Mouse (Mus musculus) MEL (cell line): ENCODE results near the gene Zfp68. TPM values are rescaled to one million over a fixed set of nuclear protein-coding genes. Genes with fewer than 3 reads are reported as not detected.

Source experiments
- DNase-seq: peaks from one replicate; pipeline ENCODE4 v3.0.0; 2011; ENCODE audit warnings: low read depth, low spot score
- H3K27ac ChIP-seq: 2 replicates; pipeline ENCODE4 v1.5.1; 2012; ENCODE audit warnings: low read depth, mild to moderate bottlenecking, control low read depth, low read length, moderate library complexity; ENCODE audit not compliant: control insufficient read depth
- H3K27me3 ChIP-seq, 2 experiments: fragments of 150-350 bp in 1 of 2; sonication (generic) in 1 of 2; 2 replicates each; pipeline ENCODE4 v1.6.1; 2012; ENCODE audit warnings: low read length in 2 of 2, mild to moderate bottlenecking in 2 of 2, improper control_type of control experiment in 1 of 2, moderate library complexity in 1 of 2; ENCODE audit not compliant: insufficient read depth in 2 of 2, control insufficient read depth in 1 of 2
- H3K36me3 ChIP-seq, 2 experiments: 2 replicates each; pipeline ENCODE4 v1.6.1; 2012 to 2014; ENCODE audit warnings: low read length in 2 of 2, improper control_type of control experiment in 1 of 2, inconsistent platforms in 1 of 2, mild to moderate bottlenecking in 1 of 2; ENCODE audit not compliant: insufficient read depth in 2 of 2, control insufficient read depth in 1 of 2
- H3K4me1 ChIP-seq, 2 experiments: fragments of 150-350 bp in 1 of 2; sonication (generic) in 1 of 2; 2 replicates each; pipeline ENCODE4 v1.6.1; 2012; ENCODE audit warnings: low read length in 2 of 2, improper control_type of control experiment in 1 of 2, mild to moderate bottlenecking in 1 of 2; ENCODE audit not compliant: insufficient read depth in 2 of 2, control insufficient read depth in 1 of 2
- H3K4me3 ChIP-seq, 2 experiments: fragments of 150-350 bp in 1 of 2; sonication (generic) in 1 of 2; 2 replicates each; pipeline ENCODE4 v1.5.1; 2012; ENCODE audit warnings: low read depth in 2 of 2, low read length in 2 of 2, mild to moderate bottlenecking in 2 of 2, moderate library complexity in 2 of 2, control low read depth in 1 of 2, improper control_type of control experiment in 1 of 2; ENCODE audit not compliant: control insufficient read depth in 1 of 2, insufficient read depth in 1 of 2
- H3K79me2 ChIP-seq: 2 replicates; pipeline ENCODE4 v1.6.1; 2012; ENCODE audit warnings: mild to moderate bottlenecking, low read length, moderate library complexity; ENCODE audit not compliant: control insufficient read depth, poor library complexity, insufficient read depth
- H3K9ac ChIP-seq: 2 replicates; pipeline ENCODE4 v1.6.1; 2012; ENCODE audit warnings: low read depth, mild to moderate bottlenecking, control low read depth, low read length, moderate library complexity; ENCODE audit not compliant: control insufficient read depth, poor library complexity, severe bottlenecking
- H3K9me3 ChIP-seq: fragments of 150-350 bp; sonication (generic); replicated peaks from 2 replicates; pipeline ENCODE4 v1.6.1; 2012; ENCODE audit warnings: mild to moderate bottlenecking, low read length, improper control_type of control experiment, moderate library complexity; ENCODE audit not compliant: insufficient read depth
- CHD1 ChIP-seq: IDR thresholded peaks from 2 replicates; pipeline ENCODE4 v1.6.1; 2012; ENCODE audit warnings: low read depth, mild to moderate bottlenecking, inconsistent platforms, low read length, improper control_type of control experiment
- CHD2 ChIP-seq: IDR thresholded peaks from 2 replicates; pipeline ENCODE4 v1.6.1; 2011; ENCODE audit warnings: low read length, improper control_type of control experiment
- E2F4 ChIP-seq: IDR thresholded peaks from 2 replicates; pipeline ENCODE4 v1.6.1; 2011; ENCODE audit warnings: low read depth, low read length, improper control_type of control experiment, borderline replicate concordance
- ETS1 ChIP-seq: IDR thresholded peaks from 2 replicates; pipeline ENCODE4 v1.6.1; 2012; ENCODE audit warnings: low read depth, mild to moderate bottlenecking, inconsistent platforms, low read length, improper control_type of control experiment, moderate library complexity
- GABPA ChIP-seq: IDR thresholded peaks from 2 replicates; pipeline ENCODE4 v1.6.1; 2012; ENCODE audit warnings: low read depth, mild to moderate bottlenecking, inconsistent platforms, low read length, improper control_type of control experiment, moderate library complexity
- GATA1 ChIP-seq: IDR thresholded peaks from 2 replicates; pipeline ENCODE4 v1.6.1; 2011; ENCODE audit warnings: low read depth, low read length, improper control_type of control experiment
- HCFC1 ChIP-seq: IDR thresholded peaks from 2 replicates; pipeline ENCODE4 v1.6.1; 2012; ENCODE audit warnings: low read depth, mild to moderate bottlenecking, inconsistent platforms, low read length, improper control_type of control experiment, moderate library complexity
- JUND ChIP-seq: IDR thresholded peaks from 2 replicates; pipeline ENCODE4 v1.6.1; 2011; ENCODE audit warnings: low read depth, mild to moderate bottlenecking, improper control_type of control experiment, low read length
- KAT2A ChIP-seq: conservative IDR thresholded peaks from 2 replicates; pipeline ENCODE4 v1.6.1; 2012; ENCODE audit warnings: low read depth, low read length, improper control_type of control experiment, inconsistent platforms
- MAX ChIP-seq: IDR thresholded peaks from 2 replicates; pipeline ENCODE4 v1.6.1; 2011; ENCODE audit warnings: low read length, improper control_type of control experiment
- MEF2A ChIP-seq: IDR thresholded peaks from 2 replicates; pipeline ENCODE4 v1.6.1; 2014; ENCODE audit warnings: low read depth, mild to moderate bottlenecking, inconsistent platforms, low read length, improper control_type of control experiment; ENCODE audit not compliant: poor library complexity, insufficient replicate concordance, severe bottlenecking; ENCODE audit errors: extremely low read depth
- MXI1 ChIP-seq: IDR thresholded peaks from 2 replicates; pipeline ENCODE4 v1.6.1; 2011; ENCODE audit warnings: mild to moderate bottlenecking, low read depth, low read length, improper control_type of control experiment
- MYB ChIP-seq: IDR thresholded peaks from 2 replicates; pipeline ENCODE4 v1.6.1; 2011; ENCODE audit warnings: mild to moderate bottlenecking, low read depth, low read length, improper control_type of control experiment
- NELFE ChIP-seq: IDR thresholded peaks from 2 replicates; pipeline ENCODE4 v1.6.1; 2011; ENCODE audit warnings: low read depth, low read length, improper control_type of control experiment
- NRF1 ChIP-seq: IDR thresholded peaks from 2 replicates; pipeline ENCODE4 v1.6.1; 2014; ENCODE audit warnings: low read depth, mild to moderate bottlenecking, inconsistent platforms, low read length, improper control_type of control experiment, moderate library complexity; ENCODE audit not compliant: poor library complexity, insufficient read depth, severe bottlenecking
- POLR2A ChIP-seq, 2 experiments: IDR thresholded peaks; 2 replicates each; pipeline ENCODE4 v1.6.1; 2011 to 2012; ENCODE audit warnings: low read length in 2 of 2, mild to moderate bottlenecking in 2 of 2, control low read depth in 1 of 2, improper control_type of control experiment in 1 of 2, low read depth in 1 of 2, moderate library complexity in 1 of 2; ENCODE audit not compliant: control insufficient read depth in 1 of 2, insufficient read depth in 1 of 2, poor library complexity in 1 of 2
- POLR2AphosphoS2 ChIP-seq: IDR thresholded peaks from 2 replicates; pipeline ENCODE4 v1.6.1; 2011; ENCODE audit warnings: low read length, improper control_type of control experiment
- POLR2AphosphoS5 ChIP-seq: IDR thresholded peaks from 2 replicates; pipeline ENCODE4 v1.6.1; 2012; ENCODE audit warnings: low read depth, borderline replicate concordance, mild to moderate bottlenecking, inconsistent platforms, low read length, moderate library complexity, mixed read lengths
- RAD21 ChIP-seq: IDR thresholded peaks from 2 replicates; pipeline ENCODE4 v1.6.1; 2011; ENCODE audit warnings: mild to moderate bottlenecking, low read depth, low read length, improper control_type of control experiment
- RCOR1 ChIP-seq: IDR thresholded peaks from 2 replicates; pipeline ENCODE4 v1.6.1; 2012; ENCODE audit warnings: low read depth, mild to moderate bottlenecking, inconsistent platforms, low read length, improper control_type of control experiment
- SIN3A ChIP-seq: IDR thresholded peaks from 2 replicates; pipeline ENCODE4 v1.6.1; 2012; ENCODE audit warnings: low read length, improper control_type of control experiment, inconsistent platforms
- SMC3 ChIP-seq: IDR thresholded peaks from 2 replicates; pipeline ENCODE4 v1.6.1; 2011; ENCODE audit warnings: low read depth, low read length, improper control_type of control experiment
- TBP ChIP-seq: IDR thresholded peaks from 2 replicates; pipeline ENCODE4 v1.8.0; 2011; ENCODE audit warnings: low read depth, low read length, improper control_type of control experiment
- UBTF ChIP-seq: IDR thresholded peaks from 2 replicates; pipeline ENCODE4 v1.6.1; 2012; ENCODE audit warnings: low read depth, mild to moderate bottlenecking, inconsistent platforms, low read length, improper control_type of control experiment, moderate library complexity, borderline replicate concordance; ENCODE audit not compliant: insufficient read depth
- ZMIZ1 ChIP-seq: IDR thresholded peaks from 2 replicates; pipeline ENCODE4 v1.6.1; 2012; ENCODE audit warnings: low read depth, mild to moderate bottlenecking, inconsistent platforms, low read length, improper control_type of control experiment, moderate library complexity
- polyA plus RNA-seq, 2 experiments: library from polyadenylated mRNA; stranded (reverse) in 1 of 2; unstranded in 1 of 2; fragments of >175 nt in 1 of 2; fragments of >200 nt in 1 of 2; gene quantifications; 2 replicates each; pipeline versions ENCODE4 v1.2.1 to v1.2.4; 2012; ENCODE audit warnings: low replicate concordance in 2 of 2, low read depth in 1 of 2; ENCODE audit not compliant: insufficient read length in 2 of 2, insufficient read depth in 1 of 2, missing spikeins in 1 of 2
- total RNA-seq: library from RNA; depleted of rRNA; stranded (reverse); fragments of 300-350 nt; gene quantifications from 2 replicates; pipeline ENCODE4 v1.2.3, GENCODE M21; 2012

Gene Zfp68
- total and polyA plus RNA-seq, 3 experiments = 15.8 to 18.1 TPM; not detected in 1

- peak within 1 kb of the TSS; percentile 2; the same call in 1 of the 2 replicates for H3K27ac ChIP-seq
Observed at GRCm38 (mm10) chr5:138622645-138623477, 3.3 kb upstream of the Zfp68 start, which contains the start of gene A430033K04Rik. Gene A430033K04Rik, plus strand, starts transcription at chr5:138622859.

GRCm38 (mm10) chr5:138620836-138621235 is 1.3 kb upstream of the Zfp68 start:
- DNase-seq = no peak
- no peaks in the 10 kb centered on the region; the same call in 1 of the 2 replicates for H3K9me3 ChIP-seq
- H3K4me3 ChIP-seq = no peak overlapping the region
- peaks cover 8% of the 10 kb centered on the region for H3K79me2 ChIP-seq
- peaks cover 2 to 8% of the 10 kb centered on the region in 2 experiments; a peak in 2 of 4 replicates for H3K4me1 ChIP-seq
- H3K27me3 ChIP-seq = no peaks in the 10 kb centered on the region
- H3K36me3 ChIP-seq = peaks cover 7% of the 10 kb centered on the region in 2 experiments
- H3K27ac ChIP-seq = no peak overlapping the region
- no peak overlapping the region for H3K9ac ChIP-seq
- no peak for TF ChIP-seq NRF1
- TF ChIP-seq MEF2A = no peak
- TF ChIP-seq SMC3 = no peak
- no peak for TF ChIP-seq MYB
- no peak for TF ChIP-seq GABPA
- no peak for TF ChIP-seq CHD1
- no peak for TF ChIP-seq SIN3A
- no peak for TF ChIP-seq POLR2AphosphoS2
- TF ChIP-seq POLR2AphosphoS5 = no peak
- TF ChIP-seq E2F4 = no peak
- no peak for TF ChIP-seq UBTF
- no peak for TF ChIP-seq RCOR1
- no peak for TF ChIP-seq GATA1
- no peak for TF ChIP-seq ETS1
- TF ChIP-seq ZMIZ1 = no peak
- TF ChIP-seq MXI1 = no peak
- TF ChIP-seq RAD21 = no peak
- TF ChIP-seq KAT2A = no peak
- no peak for TF ChIP-seq NELFE

More at GRCm38 (mm10) chr5:138622645-138623477, 3.3 kb upstream of the Zfp68 start, which contains the start of gene A430033K04Rik:
- TF ChIP-seq SIN3A (0 out of 2 replicates have a peak, but pooled peaks have one; percentile 27), JUND (no peak), TBP (peak; percentile 51; the same call in 1 of the 2 replicates), NELFE (peak; percentile 55), HCFC1 (peak; percentile 54), MYB (no peak), CHD2 (peak; percentile 38; the same call in 1 of the 2 replicates), MAX (0 out of 2 replicates have a peak, but pooled peaks have one; percentile 33), E2F4 (no peak), POLR2A (IDR thresholded peaks at IDR 0.05; ENCODE audit: control insufficient read depth in 1 of 2, insufficient read depth in 1 of 2, low read depth in 1 of 2, low read length in 2 of 2, poor library complexity in 1 of 2) (peak; percentile 47 to 66; a peak in 2 of 4 replicates), SMC3 (no peak)
- Histone ChIP-seq H3K4me3 (peak within 1 kb of the TSS; percentile 77 to 88), H3K27me3 (no peaks in the 10 kb centered on the region), H3K4me1 (peaks cover 2 to 8% of the 10 kb centered on the region in 2 experiments; a peak in 2 of 4 replicates), H3K36me3 (peaks cover 1 to 7% of the 10 kb centered on the region in 2 experiments), H3K9ac (peak within 1 kb of the TSS; percentile 64), H3K9me3 (no peaks in the 10 kb centered on the region), H3K79me2 (peaks cover 8% of the 10 kb centered on the region)
- DNase-seq = peak; percentile 96
